In genomic region chr5:123669991-123670799, GRCm38 (mm10) we compare ENCODE assay signal across 7 mouse cellular contexts. TPM values are rescaled to one million over a fixed set of nuclear protein-coding genes. Genes with fewer than 3 reads are reported as not detected.
A peak's percentile ranks its signal among the peaks of the same experiment; 100 is the strongest.
DNase-seq lines count a peak whose midpoint lies in the region; ATAC-seq lines count a peak whose summit lies in the region.

No protein-coding gene starts in this region.

- no peak for ATAC-seq in kidney, embryonic 15.5 days (replicated peaks; ENCODE audit: low FRiP score)
- ATAC-seq in liver, embryonic 13.5 days (ENCODE audit: low read depth), result no peak

- no peak for DNase-seq in kidney, postnatal 14 days
- peak; percentile 47 for DNase-seq in adrenal gland, postnatal 10 days
- DNase-seq in embryonic facial prominence, embryonic 10.5 days (ENCODE audit: low spot score), result peak; percentile 42
- no peak for DNase-seq in liver, embryonic 13.5 days
- DNase-seq in retina, embryonic 14.5 days (ENCODE audit: low spot score), result no peak
- DNase-seq in right cerebral cortex, adult 18-20 months, result no peak

- H3K4me2 ChIP-seq in kidney, embryonic 15.5 days, result peak overlapping the region; percentile 41
- H3K4me2 ChIP-seq in liver, embryonic 13.5 days, result peak overlapping the region; percentile 54

- WGBS in kidney, embryonic 15.5 days, result 62% methylated on average over 9 of the region's 9 CpGs
- WGBS in embryonic facial prominence, embryonic 10.5 days, result 50% methylated on average over 9 of the region's 9 CpGs
- 51% methylated on average over 9 of the region's 9 CpGs for WGBS in liver, embryonic 13.5 days (ENCODE audit: insufficient replicate concordance)

- H3K9ac ChIP-seq in kidney, embryonic 15.5 days, result peak overlapping the region; percentile 12; the same call in 1 of the 2 replicates
- peak overlapping the region; percentile 42; the same call in 1 of the 2 replicates for H3K9ac ChIP-seq in liver, embryonic 13.5 days

- no peaks in the 10 kb centered on the region for H3K9me3 ChIP-seq in kidney, embryonic 15.5 days (replicated peaks)
- H3K9me3 ChIP-seq in embryonic facial prominence, embryonic 10.5 days, result no peaks in the 10 kb centered on the region
- H3K9me3 ChIP-seq in liver, embryonic 13.5 days (replicated peaks), result no peaks in the 10 kb centered on the region

- H3K27me3 ChIP-seq in kidney, embryonic 15.5 days, result no peaks in the 10 kb centered on the region
- no peaks in the 10 kb centered on the region for H3K27me3 ChIP-seq in embryonic facial prominence, embryonic 10.5 days (replicated peaks; ENCODE audit: low read depth, poor library complexity, severe bottlenecking)
- H3K27me3 ChIP-seq in liver, embryonic 13.5 days, result no peaks in the 10 kb centered on the region

- H3K4me3 ChIP-seq in kidney, embryonic 15.5 days (replicated peaks), result no peak overlapping the region
- no peak overlapping the region; the same call in 1 of the 2 replicates for H3K4me3 ChIP-seq in embryonic facial prominence, embryonic 10.5 days
- 0 out of 2 replicates have a peak overlapping the region, but pooled peaks have one; percentile 26 for H3K4me3 ChIP-seq in liver, embryonic 13.5 days (replicated peaks)

- no peaks in the 10 kb centered on the region for H3K36me3 ChIP-seq in kidney, embryonic 15.5 days
- no peaks in the 10 kb centered on the region for H3K36me3 ChIP-seq in embryonic facial prominence, embryonic 10.5 days (replicated peaks)
- H3K36me3 ChIP-seq in liver, embryonic 13.5 days, result no peaks in the 10 kb centered on the region

- H3K4me1 ChIP-seq in kidney, embryonic 15.5 days, result peaks cover 27% of the 10 kb centered on the region
- peaks cover 47% of the 10 kb centered on the region for H3K4me1 ChIP-seq in embryonic facial prominence, embryonic 10.5 days
- peaks cover 70% of the 10 kb centered on the region for H3K4me1 ChIP-seq in liver, embryonic 13.5 days (replicated peaks)

- peak overlapping the region; percentile 60 for H3K27ac ChIP-seq in kidney, embryonic 15.5 days
- peak overlapping the region; percentile 65 for H3K27ac ChIP-seq in embryonic facial prominence, embryonic 10.5 days (replicated peaks)
- peak overlapping the region; percentile 63 for H3K27ac ChIP-seq in liver, embryonic 13.5 days

RNA-seq across cellular contexts. Expression of gene Clip1, which starts 14.2 kb away (rescaled TPM):
- 34.0 and 34.1 TPM in 2 replicates for polyA plus RNA-seq in kidney, embryonic 15.5 days (2015; fragmentation: Nextera tagmentation; extraction: Ambion mirVana)
- 10 to 100 TPM; 45.8 to 60.2 TPM for total RNA-seq in adrenal gland, postnatal 10 days (2021)
- polyA plus RNA-seq in embryonic facial prominence, embryonic 10.5 days (2016; fragmentation: Nextera tagmentation; extraction: Ambion mirVana), result 52.9 and 54.0 TPM in 2 replicates
- polyA plus RNA-seq in liver, embryonic 13.5 days (2015; fragmentation: Nextera tagmentation; extraction: Ambion mirVana), result 12.4 and 13.4 TPM in 2 replicates

RNA-seq across cellular contexts. Expression of gene Zcchc8, which starts 50.7 kb away (rescaled TPM):
- 82.7 and 83.5 TPM in 2 replicates for polyA plus RNA-seq in kidney, embryonic 15.5 days (2015; fragmentation: Nextera tagmentation; extraction: Ambion mirVana)
- total RNA-seq in adrenal gland, postnatal 10 days (2021), result 10 to 100 TPM; 39.7 to 54.2 TPM
- polyA plus RNA-seq in embryonic facial prominence, embryonic 10.5 days (2016; fragmentation: Nextera tagmentation; extraction: Ambion mirVana), result 86.3 and 93.8 TPM in 2 replicates
- 30.7 and 42.3 TPM in 2 replicates for polyA plus RNA-seq in liver, embryonic 13.5 days (2015; fragmentation: Nextera tagmentation; extraction: Ambion mirVana)

Comparison
In these comparisons a context has a peak if more than half of its experiments do, and no peak if none do; other contexts are left out.
1. DNase-seq: peak in adrenal gland, postnatal 10 days (single experiment) and embryonic facial prominence, embryonic 10.5 days (single experiment); none in kidney, postnatal 14 days (single experiment), liver, embryonic 13.5 days (single experiment), retina, embryonic 14.5 days (single experiment) and right cerebral cortex, adult 18-20 months (single experiment).
2. Peak in every context shown above with its lines, with median percentiles within 50 percentile points of each other: H3K27ac ChIP-seq.